Mouse (Mus musculus): ENCODE measurements around the gene Nos2. TPM values are rescaled to one million over a fixed set of nuclear protein-coding genes. Genes with fewer than 3 reads are reported as not detected.
"Not testable (repeated sequence)": the region's sequence is repeated elsewhere in the genome, so short reads cannot be mapped to it uniquely, and the experiment has no call there.

Nos2 gene
- polyA plus RNA-seq, 2 experiments: 0.02 TPM; not detected in 1

GRCm38 (mm10) chr11:79005578-79006394 lies 85.2 kb downstream of the Nos2 start:
- Histone ChIP-seq H3K9ac (replicated peaks) (no peak overlapping the region), H3K4me3 (ENCODE audit: insufficient read depth in 1 of 2, low read depth in 2 of 2, low read length in 2 of 2) (no peak overlapping the region), H3K9me3 (ENCODE audit: control insufficient read depth, low read length) (no peaks in the 10 kb centered on the region), H3K27me3 (ENCODE audit: control insufficient read depth, insufficient read depth, low read length) (no peaks in the 10 kb centered on the region), H3K36me3 (replicated peaks; ENCODE audit: control insufficient read depth, insufficient read depth, low read depth) (no peaks in the 10 kb centered on the region), H3K4me1 (replicated peaks; ENCODE audit: control insufficient read depth in 2 of 2, insufficient read depth in 2 of 2, low read length in 1 of 2) (peaks cover 11 to 45% of the 10 kb centered on the region in 2 experiments), H3K27ac (no peak overlapping the region), H3K4me2 (ENCODE audit: low read depth) (no peak overlapping the region)
- ATAC-seq (ENCODE audit: insufficient read depth) (peak; percentile 73), DNase-seq (ENCODE audit: low read depth in 3 of 3, low spot score in 3 of 3) (peak in 1 of 3 experiments; percentile 46)
- 40% methylated on average over 14 of the region's 14 CpGs for WGBS (ENCODE audit: insufficient replicate concordance)
- TF ChIP-seq EP300 (IDR thresholded peaks at IDR 0.05; ENCODE audit: low read depth): peak; percentile 70
- TF ChIP-seq CTCF (IDR thresholded peaks at IDR 0.05; ENCODE audit: low read depth): no peak

GRCm38 (mm10) chr11:79006417-79006816 lies 85.8 kb downstream of the Nos2 start:
- H3K4me3 ChIP-seq (ENCODE audit: insufficient read depth in 1 of 2, low read depth in 2 of 2, low read length in 2 of 2): no peak overlapping the region
- no peak for TF ChIP-seq EP300 (IDR thresholded peaks at IDR 0.05; ENCODE audit: low read depth)
- TF ChIP-seq CTCF (IDR thresholded peaks at IDR 0.05; ENCODE audit: low read depth): no peak
- H3K27ac ChIP-seq: no peak overlapping the region
- ATAC-seq (ENCODE audit: insufficient read depth) (no peak), DNase-seq (ENCODE audit: low read depth in 3 of 3, low spot score in 3 of 3) (no peak)
- WGBS (ENCODE audit: insufficient replicate concordance): 60% methylated on average over 5 of the region's 5 CpGs
- H3K4me2 ChIP-seq (ENCODE audit: low read depth): no peak overlapping the region
- no peaks in the 10 kb centered on the region for H3K36me3 ChIP-seq (replicated peaks; ENCODE audit: control insufficient read depth, insufficient read depth, low read depth)
- no peaks in the 10 kb centered on the region for H3K9me3 ChIP-seq (ENCODE audit: control insufficient read depth, low read length)
- H3K9ac ChIP-seq (replicated peaks): no peak overlapping the region
- H3K27me3 ChIP-seq (ENCODE audit: control insufficient read depth, insufficient read depth, low read length): no peaks in the 10 kb centered on the region
- H3K4me1 ChIP-seq (replicated peaks; ENCODE audit: control insufficient read depth in 2 of 2, insufficient read depth in 2 of 2, low read length in 1 of 2): peaks cover 11 to 45% of the 10 kb centered on the region in 2 experiments

DNA sequence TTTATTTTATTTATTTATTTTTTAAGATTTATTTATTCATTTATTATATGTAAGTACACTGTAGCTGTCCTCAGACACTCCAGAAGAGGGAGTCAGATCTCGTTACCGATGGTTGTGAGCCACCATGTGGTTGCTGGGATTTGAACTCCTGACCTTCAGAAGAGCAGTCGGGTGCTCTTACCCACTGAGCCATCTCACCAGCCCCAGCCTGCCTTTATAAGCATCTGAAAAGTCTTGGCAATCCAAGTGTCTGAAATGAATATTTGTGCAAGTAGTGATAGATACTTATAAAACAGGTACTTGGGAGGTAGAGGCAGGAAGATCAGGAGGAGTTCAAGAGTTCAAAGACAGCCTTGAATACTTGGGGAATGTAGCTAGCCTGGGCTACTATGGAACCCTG lies 86.8 kb downstream of the Nos2 start:
- not testable (repeated sequence) for DNase-seq (ENCODE audit: low read depth in 3 of 3, low spot score in 3 of 3); H3K9me3 ChIP-seq (ENCODE audit: control insufficient read depth, low read length); H3K4me2 ChIP-seq (ENCODE audit: low read depth); H3K9ac ChIP-seq (replicated peaks); H3K27me3 ChIP-seq (ENCODE audit: control insufficient read depth, insufficient read depth, low read length); H3K27ac ChIP-seq; H3K36me3 ChIP-seq (replicated peaks; ENCODE audit: control insufficient read depth, insufficient read depth, low read depth); ATAC-seq (ENCODE audit: insufficient read depth); H3K4me3 ChIP-seq (ENCODE audit: insufficient read depth in 1 of 2, low read depth in 2 of 2, low read length in 2 of 2)
- H3K4me1 ChIP-seq (replicated peaks; ENCODE audit: control insufficient read depth in 2 of 2, insufficient read depth in 2 of 2, low read length in 1 of 2): peaks cover 11 to 43% of the 10 kb centered on the region in 2 experiments
- 80% methylated on average over 3 of the region's 3 CpGs for whole genome bisulfite sequencing (ENCODE audit: insufficient replicate concordance)

DNA sequence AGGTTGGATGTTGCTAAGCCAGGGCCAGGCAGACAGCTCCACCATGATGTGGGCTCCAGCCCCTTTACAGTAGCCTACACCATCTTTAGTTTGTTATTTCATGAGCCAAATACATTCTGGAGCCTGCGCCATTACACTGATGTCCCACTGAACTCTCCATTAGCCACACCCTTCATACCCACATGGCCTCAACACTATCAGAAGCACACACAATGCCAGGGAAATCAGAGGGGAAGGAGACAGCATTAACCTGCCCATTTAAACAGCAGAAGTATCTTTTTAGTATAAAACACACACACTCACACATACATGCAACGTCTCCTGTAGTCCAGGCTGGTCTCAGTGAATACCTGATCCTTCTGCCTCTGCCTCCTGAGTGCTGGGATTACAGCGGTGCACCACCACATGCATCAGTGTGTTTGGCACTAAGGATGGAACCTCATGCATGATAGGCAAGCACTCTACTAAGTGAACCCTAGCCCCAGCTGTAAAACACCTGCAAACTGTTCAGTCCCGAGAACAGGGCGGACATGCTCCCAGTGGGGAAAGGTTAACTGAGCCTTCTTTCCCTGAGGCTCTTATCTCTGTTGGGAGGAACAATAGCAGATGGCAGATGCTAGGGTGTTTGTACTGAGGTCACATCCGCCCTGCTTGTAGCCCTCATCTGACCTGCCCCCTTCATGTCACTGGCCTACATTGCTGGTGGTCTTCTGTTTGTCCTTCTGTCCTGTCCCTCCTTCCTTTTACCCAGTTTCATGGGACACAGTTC lies 87.6 kb downstream of the Nos2 start:
- H3K27ac ChIP-seq: no peak overlapping the region
- WGBS (ENCODE audit: insufficient replicate concordance): 44% methylated on average over 6 of the region's 6 CpGs
- DNase-seq (ENCODE audit: low read depth in 3 of 3, low spot score in 3 of 3) (no peak), ATAC-seq (ENCODE audit: insufficient read depth) (peak; percentile 35; the same call in 1 of the 2 replicates)
- H3K27me3 ChIP-seq (ENCODE audit: control insufficient read depth, insufficient read depth, low read length): no peaks in the 10 kb centered on the region
- no peak overlapping the region for H3K4me3 ChIP-seq (ENCODE audit: insufficient read depth in 1 of 2, low read depth in 2 of 2, low read length in 2 of 2)
- H3K36me3 ChIP-seq (replicated peaks; ENCODE audit: control insufficient read depth, insufficient read depth, low read depth): no peaks in the 10 kb centered on the region
- TF ChIP-seq CTCF (IDR thresholded peaks at IDR 0.05; ENCODE audit: low read depth) (no peak), EP300 (IDR thresholded peaks at IDR 0.05; ENCODE audit: low read depth) (no peak)
- H3K9ac ChIP-seq (replicated peaks): no peak overlapping the region
- no peak overlapping the region for H3K4me2 ChIP-seq (ENCODE audit: low read depth)
- peaks cover 11 to 36% of the 10 kb centered on the region in 2 experiments for H3K4me1 ChIP-seq (replicated peaks; ENCODE audit: control insufficient read depth in 2 of 2, insufficient read depth in 2 of 2, low read length in 1 of 2)
- no peaks in the 10 kb centered on the region for H3K9me3 ChIP-seq (ENCODE audit: control insufficient read depth, low read length)

DNA sequence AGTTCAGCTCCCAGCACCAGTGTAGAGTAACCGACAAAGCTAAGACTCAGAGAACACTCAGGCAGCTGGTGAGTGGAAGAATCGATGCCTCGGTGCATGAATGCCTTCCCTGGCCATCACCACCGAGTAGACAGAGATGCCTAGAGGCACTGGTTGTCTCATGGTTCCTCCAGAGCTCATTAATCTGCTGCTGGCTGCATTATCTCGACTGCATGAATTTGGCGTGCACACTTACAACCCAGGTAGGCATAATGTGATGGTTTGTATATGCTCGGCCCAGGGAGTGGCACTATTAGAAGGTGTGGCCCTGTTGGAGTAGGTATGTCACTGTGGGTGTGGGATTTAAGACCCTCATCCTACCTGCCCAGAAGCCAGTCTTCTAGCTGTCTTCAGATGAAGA lies 88.3 kb downstream of the Nos2 start:
- no peak overlapping the region for H3K4me3 ChIP-seq (ENCODE audit: insufficient read depth in 1 of 2, low read depth in 2 of 2, low read length in 2 of 2)
- H3K9ac ChIP-seq (replicated peaks): no peak overlapping the region
- no peak overlapping the region for H3K27ac ChIP-seq
- H3K9me3 ChIP-seq (ENCODE audit: control insufficient read depth, low read length): no peaks in the 10 kb centered on the region
- peaks cover 5 to 29% of the 10 kb centered on the region in 2 experiments for H3K4me1 ChIP-seq (replicated peaks; ENCODE audit: control insufficient read depth in 2 of 2, insufficient read depth in 2 of 2, low read length in 1 of 2)
- WGBS (ENCODE audit: insufficient replicate concordance): 71% methylated on average over 7 of the region's 7 CpGs
- no peak overlapping the region for H3K4me2 ChIP-seq (ENCODE audit: low read depth)
- TF ChIP-seq CTCF (IDR thresholded peaks at IDR 0.05; ENCODE audit: low read depth) (no peak), EP300 (IDR thresholded peaks at IDR 0.05; ENCODE audit: low read depth) (no peak)
- no peaks in the 10 kb centered on the region for H3K36me3 ChIP-seq (replicated peaks; ENCODE audit: control insufficient read depth, insufficient read depth, low read depth)
- DNase-seq (ENCODE audit: low read depth in 3 of 3, low spot score in 3 of 3): no peak
- H3K27me3 ChIP-seq (ENCODE audit: control insufficient read depth, insufficient read depth, low read length): no peaks in the 10 kb centered on the region
- ATAC-seq (ENCODE audit: insufficient read depth): no peak

Other genes with a start within 250 kb of the Nos2 start
- gene Nlk, start 223.4 kb upstream of the Nos2 start, polyA plus RNA-seq (2012; rRNA removed): 4.4 and 4.7 TPM in 2 replicates
- 3.2 and 5.3 TPM in 2 replicates for gene Nlk, start 223.4 kb upstream of the Nos2 start, polyA plus RNA-seq (2014; fragmentation: Nextera tagmentation; extraction: Ambion mirVana)
- gene Ccnq, start 169.1 kb upstream of the Nos2 start, polyA plus RNA-seq (2012; rRNA removed): 18.3 and 21.0 TPM in 2 replicates
- gene Ccnq, start 169.1 kb upstream of the Nos2 start, polyA plus RNA-seq (2014; fragmentation: Nextera tagmentation; extraction: Ambion mirVana): 19.8 and 20.0 TPM in 2 replicates
- gene Lyrm9, start 94.2 kb upstream of the Nos2 start, polyA plus RNA-seq (2012; rRNA removed): 3.8 and 12.4 TPM in 2 replicates
- gene Lyrm9, start 94.2 kb upstream of the Nos2 start, polyA plus RNA-seq (2014; fragmentation: Nextera tagmentation; extraction: Ambion mirVana): 18.1 and 20.4 TPM in 2 replicates
- 58.5 and 70.8 TPM in 2 replicates for gene Lgals9, start 64.2 kb downstream of the Nos2 start, polyA plus RNA-seq (2012; rRNA removed)
- gene Lgals9, start 64.2 kb downstream of the Nos2 start, polyA plus RNA-seq (2014; fragmentation: Nextera tagmentation; extraction: Ambion mirVana): 93.6 and 94.6 TPM in 2 replicates
- gene Ksr1, start 225.6 kb downstream of the Nos2 start, polyA plus RNA-seq (2012; rRNA removed): 3.2 and 4.0 TPM in 2 replicates
- 1.7 and 2.8 TPM in 2 replicates for gene Ksr1, start 225.6 kb downstream of the Nos2 start, polyA plus RNA-seq (2014; fragmentation: Nextera tagmentation; extraction: Ambion mirVana)

Data from liver, embryonic 14.5 days (tissue).